Mouse (Mus musculus) spleen, postnatal 14 days (tissue): ENCODE measurements around the gene Lpin1.

ENCODE experiments used
- DNase-seq, 2 experiments: peaks; one replicate each; pipeline ENCODE4 v3.0.0; 2021 to 2022; ENCODE audit warnings: low spot score in 2 of 2

Gene Lpin1

DNA sequence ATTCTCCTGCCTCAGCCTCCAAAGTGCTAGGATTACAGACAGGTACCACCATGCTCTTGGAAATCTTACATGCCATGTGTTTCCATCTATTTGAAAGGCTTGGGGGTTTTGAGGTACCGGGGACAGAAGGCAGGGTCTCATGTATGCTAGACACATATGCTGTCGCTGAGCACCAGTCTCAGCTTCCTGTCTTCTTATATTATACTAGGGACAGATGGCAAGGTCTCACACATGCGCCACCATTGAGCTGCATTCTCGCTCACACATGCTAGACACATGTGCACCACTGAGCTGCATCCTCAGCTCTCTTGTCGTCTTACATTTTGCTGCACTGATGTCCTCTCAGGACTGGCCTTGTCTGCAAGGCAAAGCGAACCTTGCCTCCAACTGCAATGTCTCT is 8.7 kb upstream of the Lpin1 start:
- DNase-seq: no peak

DNA sequence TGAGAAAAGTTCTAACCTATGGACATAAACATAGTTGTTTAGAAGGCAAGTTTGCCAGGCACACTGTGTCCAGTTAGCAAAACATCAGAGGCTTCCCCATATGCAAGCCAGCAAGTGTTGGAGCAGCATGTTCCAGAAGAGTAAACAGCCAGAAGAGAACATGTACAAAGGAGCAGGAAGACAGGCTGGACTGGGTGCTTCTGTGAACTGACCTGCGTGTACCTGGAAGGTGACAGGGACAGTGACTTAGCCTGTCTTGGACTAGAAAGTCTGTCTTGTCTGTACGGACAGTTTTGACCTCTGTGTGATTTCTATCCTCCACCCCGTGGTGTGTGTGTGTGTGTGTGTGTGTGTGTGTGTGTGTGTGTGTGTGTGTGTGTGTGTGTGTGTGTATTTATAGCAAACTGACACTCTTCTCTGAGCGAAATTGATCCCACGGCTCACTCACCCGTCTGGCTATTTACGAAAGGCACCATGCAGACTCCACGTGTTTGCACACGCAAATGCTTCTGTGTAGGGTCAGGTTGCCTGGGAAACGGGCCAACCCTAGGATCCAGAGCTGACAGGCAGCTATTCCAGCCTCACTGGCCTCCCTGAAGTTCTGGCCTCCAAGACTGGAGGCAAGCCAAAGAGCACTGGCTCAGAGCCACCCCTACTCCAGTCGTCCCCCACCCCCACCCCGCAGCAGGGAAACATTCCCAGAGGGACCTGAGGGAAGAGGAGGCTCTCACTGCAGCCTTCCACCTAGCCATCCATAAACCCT is 7.9 kb upstream of the Lpin1 start:
- DNase-seq: no peak

DNA sequence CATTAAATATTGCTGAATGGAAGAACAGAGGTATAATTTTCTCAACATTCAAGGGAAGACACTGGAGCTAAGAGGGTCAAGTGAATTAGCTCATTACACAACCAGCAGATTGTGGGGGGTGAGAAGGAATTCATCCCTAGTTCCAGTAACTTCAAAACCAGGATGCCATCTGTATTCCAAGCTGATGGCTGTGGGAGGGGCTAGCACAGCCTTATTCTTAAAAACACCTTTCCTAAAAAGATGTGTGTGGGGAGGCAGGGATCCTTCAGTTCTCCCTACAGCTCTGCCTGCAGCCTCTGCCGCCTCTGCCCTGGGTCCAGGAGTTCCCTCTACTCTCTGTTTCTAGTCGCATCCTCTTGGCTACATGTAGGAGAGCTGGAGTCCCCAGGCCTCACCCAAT is 5.0 kb upstream of the Lpin1 start:
- DNase-seq: no peak

DNA sequence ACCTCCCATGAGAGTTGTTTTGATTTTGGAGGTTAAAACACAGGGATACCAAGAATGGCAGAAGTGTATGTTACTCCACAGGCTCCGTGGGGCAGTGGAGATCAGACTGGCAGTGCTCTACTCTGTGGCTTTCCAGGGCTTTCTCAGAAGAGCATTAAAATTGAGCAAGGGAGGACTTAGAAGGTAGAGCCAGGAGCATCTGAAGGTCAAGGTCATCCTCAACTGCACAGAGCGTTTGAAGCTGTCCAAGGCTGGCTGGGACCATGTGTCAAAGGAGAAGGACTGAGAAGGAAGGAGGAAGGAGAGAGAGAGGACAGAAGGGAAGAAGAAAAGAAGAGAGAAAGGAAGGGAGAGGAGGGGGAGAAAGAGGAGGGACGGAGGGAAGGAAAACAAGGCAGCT is 3.8 kb upstream of the Lpin1 start:
- DNase-seq: no peak

DNA sequence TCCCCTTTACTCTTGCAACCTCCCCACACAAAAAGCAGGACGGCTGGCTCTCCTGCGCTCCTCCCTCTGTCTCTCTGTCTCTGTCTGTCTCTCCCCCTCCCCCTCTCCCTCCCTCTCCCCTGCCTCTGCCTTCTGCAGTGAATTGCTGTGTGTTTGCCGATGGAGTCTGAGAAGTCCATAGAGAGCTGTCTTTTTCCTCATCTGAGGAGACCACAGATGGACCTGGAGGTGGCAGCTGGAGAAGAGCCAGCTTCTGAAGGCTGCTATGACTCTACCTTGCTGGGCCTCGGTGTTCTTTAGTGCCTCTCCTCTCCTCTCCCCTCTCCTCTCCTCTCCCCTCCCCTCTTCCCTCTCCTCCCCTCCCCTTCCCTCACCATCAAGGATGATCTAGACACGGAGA is 5.1 kb downstream of the Lpin1 start:
- DNase-seq: no peak

DNA sequence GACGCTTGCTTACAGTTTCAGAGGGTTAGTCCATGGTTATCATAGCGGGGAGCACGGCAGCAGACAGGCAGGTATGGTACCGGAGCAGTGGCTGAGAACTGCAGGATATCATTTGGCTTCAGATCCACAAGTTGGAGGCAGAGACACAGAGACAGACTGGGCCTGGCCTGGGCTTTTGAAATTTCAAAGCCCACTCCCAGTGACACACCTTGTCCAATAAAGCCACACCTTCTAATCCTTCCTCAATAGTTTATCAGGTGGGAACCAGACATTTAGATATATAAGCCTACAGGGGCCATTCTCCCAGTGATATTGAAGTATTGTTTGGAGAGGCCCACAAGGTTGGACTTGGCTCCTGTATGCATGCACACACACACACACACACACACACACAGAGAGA is 8.5 kb downstream of the Lpin1 start:
- no peak for DNase-seq

DNA sequence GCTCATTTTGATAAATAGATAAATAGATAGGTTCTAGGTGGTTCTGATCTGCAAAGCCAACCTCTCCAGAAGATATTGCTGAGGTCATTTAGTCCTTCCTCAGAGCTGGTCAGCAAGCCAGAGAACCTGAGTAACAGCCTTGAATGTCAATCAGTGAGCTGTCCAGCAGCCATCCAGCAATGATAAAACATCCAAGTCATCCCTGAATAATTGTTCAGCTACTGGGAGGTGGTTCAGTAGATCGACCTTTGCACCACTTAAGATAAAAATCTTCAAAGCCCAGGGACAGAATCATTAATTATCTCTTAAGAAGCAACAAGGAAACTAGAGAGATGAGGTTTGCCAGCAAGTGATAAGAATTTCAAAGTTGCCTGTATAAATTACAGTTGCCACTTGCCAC is 10.4 kb downstream of the Lpin1 start:
- no peak for DNase-seq

DNA sequence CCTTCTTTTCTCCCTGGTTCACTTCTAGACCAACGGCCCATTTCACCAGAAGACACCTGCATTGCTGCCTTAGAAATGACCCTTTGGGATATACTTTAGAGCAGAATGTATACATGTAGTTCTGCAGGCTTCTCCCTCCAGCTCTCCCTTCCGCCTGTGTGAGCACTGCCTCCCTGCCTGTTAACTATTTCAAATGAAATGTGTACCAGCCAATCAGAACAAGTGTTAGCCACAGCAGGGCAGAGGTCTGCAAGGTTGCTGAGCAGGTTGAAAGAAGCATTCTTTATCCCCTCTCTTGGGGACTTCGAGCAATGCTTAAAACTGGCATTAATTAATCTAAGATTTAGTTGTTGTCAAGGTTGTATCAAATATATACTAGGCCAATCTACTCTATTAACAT is 11.4 kb downstream of the Lpin1 start:
- DNase-seq: no peak

DNA sequence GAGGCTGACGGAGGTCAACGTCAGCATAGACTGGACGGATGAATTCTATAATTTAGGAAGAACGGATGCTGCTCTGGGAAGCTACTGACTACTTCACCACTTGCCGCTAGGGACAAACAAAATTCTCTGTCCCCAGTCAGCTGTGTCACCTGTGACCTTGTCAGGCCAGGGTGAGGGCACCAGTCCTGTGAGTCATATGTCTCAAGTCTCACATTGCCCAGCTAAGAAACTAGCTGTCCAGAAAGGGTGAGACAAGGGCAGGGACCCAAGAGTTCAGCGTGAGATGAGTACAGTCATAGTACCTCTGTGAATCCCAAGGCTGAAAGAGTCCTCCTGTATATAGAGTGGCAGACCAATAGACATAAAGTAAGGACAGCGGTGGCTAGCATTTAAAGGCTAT is 17.0 kb downstream of the Lpin1 start:
- DNase-seq: no peak

DNA sequence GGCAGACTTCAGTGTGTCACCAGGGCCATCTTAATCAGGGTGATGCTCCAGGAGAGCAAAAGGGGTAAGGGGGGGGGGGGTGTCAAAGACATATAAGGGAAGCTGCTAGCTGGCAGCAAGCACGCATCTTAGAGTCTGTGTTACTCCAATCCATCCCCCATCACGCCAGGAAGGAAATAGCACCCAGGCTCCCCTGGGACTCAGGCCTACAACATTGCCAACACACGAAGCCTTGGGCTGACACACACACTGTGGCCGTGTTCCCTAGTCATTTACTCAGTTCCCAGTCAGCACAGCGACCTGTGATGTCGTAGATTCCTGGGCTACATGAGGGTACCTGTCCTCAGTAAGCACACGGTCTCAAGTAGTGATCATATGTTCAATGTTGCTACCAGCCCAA is 17.8 kb downstream of the Lpin1 start:
- no peak for DNase-seq

DNA sequence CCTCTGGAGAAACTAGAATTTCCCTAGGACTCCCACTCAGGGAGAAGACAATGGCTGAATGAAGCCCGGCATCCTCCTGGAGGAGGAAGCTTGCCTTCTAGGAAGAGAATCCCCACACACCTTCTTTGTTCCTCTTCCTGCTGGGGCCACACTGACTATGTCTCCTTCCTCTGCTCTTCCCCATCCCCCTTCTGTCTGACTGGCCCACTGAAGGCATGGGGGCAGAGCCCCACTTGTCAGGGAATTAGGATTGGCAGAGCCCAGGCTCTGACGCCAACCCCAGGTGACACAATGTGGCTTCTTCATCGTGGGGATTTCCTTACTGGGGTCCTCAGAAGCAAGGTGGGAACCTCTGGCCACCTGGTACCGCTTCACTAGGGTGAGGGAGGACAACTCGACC is 18.3 kb downstream of the Lpin1 start:
- no peak for DNase-seq

DNA sequence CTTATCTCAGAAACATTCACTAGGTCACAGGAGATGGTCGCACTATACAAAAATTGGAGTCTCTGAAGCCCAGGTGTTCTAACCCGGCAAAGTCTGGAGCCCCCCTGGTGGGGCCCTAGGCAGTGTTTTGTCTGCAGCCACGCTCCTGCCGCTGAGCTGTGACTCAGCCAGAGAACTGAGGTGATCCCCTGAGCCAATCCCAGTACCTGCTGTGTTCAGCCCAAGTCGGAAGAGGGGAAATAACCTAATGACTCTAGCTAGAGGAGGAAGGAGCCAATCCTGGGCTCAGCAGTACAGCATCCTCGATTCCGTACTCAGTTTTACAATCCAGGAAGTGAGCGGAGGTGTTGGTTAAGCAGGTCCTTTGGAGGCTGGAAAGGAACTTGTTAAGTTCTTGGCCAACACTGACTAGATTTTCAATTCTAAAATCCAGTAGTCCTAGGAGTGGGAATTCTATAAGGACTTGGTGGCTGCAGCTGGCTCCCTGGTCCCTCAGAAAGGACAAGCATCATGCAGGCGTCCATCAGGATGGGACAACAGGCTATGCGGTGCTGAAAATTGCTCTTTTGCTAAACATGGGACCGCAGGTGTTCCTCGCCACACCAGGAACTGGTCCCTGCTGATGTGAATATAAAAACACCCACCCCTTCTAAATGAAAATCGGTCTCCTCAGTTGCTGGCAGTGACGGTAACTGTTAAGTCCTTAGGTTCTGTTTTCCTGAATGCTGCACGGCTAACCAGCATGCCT is 19.1 kb downstream of the Lpin1 start:
- DNase-seq: peak; percentile 35 to 62

DNA sequence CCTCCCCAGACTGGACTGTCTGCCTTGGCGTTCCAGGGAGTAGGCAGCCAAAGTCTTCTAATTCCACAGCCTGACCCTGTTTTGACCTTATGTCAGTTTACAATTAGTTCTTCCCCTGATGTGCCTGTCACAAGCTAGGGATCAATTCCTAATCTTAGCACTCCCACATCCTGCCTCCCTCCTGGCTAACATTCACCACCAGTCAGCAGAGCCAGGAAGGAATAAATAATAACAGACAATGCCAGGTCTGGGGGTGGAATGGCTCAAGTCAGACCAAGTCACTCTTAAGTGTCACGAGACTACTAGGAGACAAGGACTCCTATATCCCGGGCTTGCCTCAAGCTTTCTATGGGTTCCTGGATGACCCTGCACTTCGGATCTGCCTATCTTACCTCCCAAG is 20.8 kb downstream of the Lpin1 start:
- no peak for DNase-seq

DNA sequence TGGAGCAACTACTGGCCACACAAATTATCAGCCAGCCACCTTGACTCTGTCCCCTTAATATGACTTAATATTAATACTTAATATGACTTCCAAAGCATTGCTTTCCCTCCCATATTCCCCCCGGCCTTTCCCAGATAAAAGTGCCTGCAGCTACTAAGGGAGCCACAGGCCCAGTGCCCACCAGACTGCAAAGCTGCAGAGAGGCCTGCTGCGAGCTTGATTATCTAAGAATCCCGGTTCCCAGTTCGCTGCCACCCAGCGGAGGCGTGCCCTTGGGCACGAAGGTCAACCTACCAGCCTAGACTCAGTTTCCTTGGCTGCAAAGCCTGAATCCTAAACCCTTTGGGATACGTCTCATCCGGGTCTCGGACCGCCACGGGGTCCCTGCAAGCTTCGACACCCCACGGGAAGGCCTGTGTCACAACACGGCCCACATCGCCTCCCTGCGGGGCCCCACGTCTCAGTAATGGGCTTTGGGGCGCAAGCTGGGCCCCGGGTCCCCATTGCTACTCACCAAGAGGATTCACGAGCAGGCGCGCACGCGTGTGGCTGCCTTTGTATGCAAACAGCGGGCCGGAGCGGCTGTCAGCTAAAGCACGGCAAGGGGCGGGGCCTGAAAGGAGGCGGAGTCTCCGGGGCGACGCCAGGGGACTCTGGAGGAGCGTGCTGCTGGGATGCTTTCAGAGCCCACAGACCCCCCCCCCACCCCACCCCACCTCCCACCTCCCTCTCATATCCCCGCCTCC is 21.4 kb downstream of the Lpin1 start:
- peak; percentile 78 to 84 for DNase-seq

DNA sequence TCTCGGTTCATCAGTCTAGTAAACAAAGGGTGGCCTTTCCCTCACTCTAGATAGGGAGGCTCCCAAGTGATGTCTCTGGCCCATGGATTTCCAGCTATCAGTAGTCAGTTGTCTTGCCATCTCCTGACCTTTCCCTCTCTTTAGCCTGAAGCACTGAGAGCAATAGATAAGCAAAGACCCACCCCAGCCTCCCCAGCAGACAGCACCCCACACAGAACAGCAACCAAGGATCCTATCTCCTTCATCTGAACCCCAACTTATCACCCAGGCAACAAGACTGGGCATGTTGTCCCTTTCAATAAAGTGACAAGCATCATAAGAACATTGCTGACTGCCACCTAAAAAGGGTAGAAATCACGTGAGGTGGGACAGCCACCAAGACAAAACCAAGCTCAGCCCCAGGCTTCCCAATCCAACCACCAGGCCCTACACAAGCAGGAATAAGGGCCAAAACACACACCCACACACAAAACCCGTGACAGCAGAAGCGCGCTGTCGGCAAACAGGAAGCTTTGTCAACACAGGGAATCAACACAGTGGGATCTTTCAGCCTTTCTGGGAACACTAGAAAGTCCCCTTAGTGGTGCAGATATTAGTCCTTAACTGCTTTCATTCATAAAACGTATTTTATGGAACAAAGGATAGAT is 22.2 kb downstream of the Lpin1 start:
- no peak for DNase-seq

DNA sequence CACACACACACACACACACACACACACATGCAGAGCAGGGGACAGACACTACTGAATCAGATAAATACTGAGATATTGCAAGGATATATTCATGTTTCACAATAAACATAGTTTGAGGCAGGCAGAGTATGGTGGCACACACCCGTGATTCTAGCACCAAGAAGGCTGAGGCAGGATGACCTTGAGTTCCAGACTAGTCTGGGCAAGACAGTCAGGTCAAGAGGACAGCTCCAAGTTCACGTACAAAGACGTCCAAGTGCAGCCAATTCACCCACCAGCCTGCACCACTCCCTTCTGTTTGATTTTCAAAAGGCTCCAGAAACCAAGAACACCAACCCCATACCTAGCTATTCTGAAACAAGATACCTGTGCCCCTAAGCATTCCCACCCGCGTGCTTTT is 23.0 kb downstream of the Lpin1 start:
- no peak for DNase-seq

DNA sequence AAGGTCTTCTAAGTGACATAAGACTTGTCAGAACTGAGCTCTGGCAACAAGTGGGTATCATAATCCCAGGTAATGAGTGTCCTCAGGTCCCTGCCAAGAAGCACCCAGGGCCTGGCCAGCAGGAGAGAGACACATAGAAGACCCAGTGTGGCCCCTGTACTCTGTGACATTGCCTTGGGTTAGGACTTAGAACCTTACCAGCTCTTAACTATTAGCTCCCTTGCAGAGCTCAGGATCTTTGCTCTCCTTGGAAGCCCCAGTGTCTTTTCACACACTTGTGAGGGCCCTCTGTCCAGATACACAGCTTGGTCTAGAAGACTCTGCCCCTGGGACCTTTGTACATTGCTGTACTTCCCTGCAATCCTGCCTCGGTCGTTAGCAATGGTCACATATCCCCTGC is 23.7 kb downstream of the Lpin1 start:
- DNase-seq: no peak

DNA sequence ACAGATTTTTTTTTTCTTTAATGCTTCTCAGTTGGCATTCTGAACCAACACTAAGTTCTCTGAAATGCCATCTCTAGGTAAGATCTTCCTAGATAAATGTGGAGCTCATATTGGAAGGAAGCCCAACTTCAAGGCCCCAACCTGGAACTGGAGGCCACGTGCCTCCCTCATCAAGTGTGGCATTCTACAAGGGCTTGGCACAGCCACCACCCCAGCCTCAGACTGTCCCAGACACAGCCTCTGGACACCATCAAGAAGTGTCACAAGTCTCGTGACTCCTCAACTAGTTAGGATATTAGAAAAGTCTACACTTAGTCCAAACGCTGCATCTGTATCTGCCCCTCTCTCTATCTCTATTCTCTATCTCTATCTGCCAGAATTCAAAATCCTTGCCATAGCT is 25.8 kb downstream of the Lpin1 start:
- DNase-seq: no peak

DNA sequence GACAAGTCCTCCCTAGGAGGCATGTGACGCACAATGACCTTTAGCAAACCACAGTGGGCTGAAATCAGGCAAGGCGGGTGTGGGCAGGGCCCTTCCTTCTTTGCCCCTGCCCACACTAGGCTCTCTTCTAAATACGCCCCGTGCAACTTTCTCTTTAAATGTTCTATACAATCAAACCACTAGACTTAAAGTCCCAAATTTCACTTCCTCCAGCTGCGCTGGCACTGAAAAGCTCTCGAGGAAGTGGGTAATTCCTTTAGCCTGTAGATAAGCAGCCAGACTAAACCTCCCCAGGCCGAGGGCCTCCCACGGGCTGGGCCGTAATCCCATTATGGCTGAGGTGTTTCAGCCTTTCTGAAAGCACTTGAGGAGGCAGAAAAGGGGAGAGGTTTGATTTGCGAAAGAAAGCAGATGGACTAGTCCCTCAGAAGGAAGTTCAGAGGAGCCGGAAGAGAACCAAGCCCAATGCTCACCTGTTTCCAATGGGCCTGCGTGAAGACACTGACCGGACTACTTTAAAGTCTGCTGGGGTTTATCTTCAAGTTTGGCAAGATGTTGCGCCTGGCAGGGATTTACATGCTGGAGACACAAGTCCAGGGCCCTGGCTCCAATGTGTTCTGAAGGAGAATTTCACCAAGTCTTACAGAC is 26.6 kb downstream of the Lpin1 start:
- no peak for DNase-seq

DNA sequence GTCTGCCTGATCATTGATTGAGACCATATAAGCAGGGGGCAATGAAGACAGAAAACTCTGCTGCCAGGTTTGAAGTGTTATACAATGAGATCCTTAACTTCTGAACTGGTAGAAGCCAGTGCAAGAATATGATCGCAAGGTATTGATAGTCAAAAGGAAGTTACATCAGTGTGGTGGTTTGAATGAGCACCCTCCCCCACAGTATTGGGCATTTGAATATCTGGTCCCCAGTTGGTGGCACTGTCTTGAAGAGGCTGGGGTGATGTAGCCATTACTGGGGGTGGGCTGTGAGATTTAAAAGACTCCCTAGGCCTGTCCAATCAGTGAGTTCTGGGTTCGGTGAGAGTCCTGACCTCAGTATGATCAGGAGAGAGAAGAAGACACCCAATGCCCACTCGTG is 27.5 kb downstream of the Lpin1 start:
- DNase-seq: no peak

DNA sequence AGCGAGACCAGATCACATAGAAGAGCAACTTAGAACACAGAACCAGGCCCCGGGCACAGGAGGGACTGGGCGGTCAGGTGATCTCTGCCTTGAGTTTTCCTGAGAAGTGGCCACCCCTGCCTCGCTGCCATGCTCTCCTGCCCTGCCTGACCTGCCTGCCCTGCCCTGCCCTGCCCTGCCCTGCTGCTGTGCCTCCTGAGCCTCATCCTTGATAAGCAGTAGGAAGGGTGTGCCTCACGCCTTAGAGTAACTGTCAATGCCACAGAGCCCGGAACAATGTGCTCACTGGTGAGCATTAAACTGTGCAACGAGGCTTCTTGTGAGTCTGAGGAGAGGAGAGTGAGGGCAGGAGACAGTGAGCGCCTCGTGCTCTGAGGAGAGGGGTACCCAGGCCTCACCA is 30.5 kb downstream of the Lpin1 start:
- DNase-seq: no peak

DNA sequence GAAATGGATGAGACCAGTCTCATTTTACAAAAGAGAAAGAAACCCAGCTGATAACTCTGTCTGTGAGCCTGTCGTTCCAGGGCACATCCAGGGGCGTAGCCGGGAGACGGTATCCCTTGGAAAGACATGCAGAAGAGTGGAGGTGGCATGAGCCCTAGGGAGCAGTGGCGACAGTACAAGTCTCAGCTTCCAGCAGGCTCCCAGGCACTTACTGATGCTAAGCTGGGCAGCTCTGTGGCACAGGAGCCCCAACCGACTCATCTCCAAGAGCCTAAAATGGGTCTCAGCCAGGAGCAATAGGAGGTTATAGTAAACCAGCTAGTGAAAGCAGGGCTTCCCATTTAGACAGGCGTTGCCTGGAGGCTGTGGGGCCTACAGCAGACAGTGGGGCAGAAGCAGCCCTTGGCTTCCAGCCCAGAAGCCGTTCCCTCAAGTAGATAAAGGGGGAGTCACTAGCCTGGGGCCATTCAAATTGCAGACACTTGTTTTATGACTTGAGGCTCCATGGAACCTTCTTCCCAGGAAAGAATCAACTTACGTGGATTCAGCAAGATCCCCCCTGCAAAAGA is 33.0 kb downstream of the Lpin1 start:
- no peak for DNase-seq
